Mouse (Mus musculus) thymus, adult 2 months (tissue): ENCODE data around the gene Atad3a. TPM values are rescaled to one million over a fixed set of nuclear protein-coding genes. Genes with fewer than 3 reads are reported as not detected.
A peak's percentile ranks its signal among the peaks of the same experiment; 100 is the strongest.

Experiments used
- DNase-seq: peaks from one replicate; pipeline ENCODE4 v3.0.0; 2021
- H3K27ac ChIP-seq: fragments of 200-500 bp; 2 replicates; pipeline ENCODE4 v1.5.1; 2012; ENCODE audit warnings: low read length, control low read depth; ENCODE audit not compliant: control insufficient read depth, insufficient read depth
- H3K27me3 ChIP-seq: fragments of 200-500 bp; 2 replicates; pipeline ENCODE4 v1.6.1; 2012; ENCODE audit warnings: mild to moderate bottlenecking, low read length, moderate library complexity, mixed read lengths; ENCODE audit not compliant: control insufficient read depth, insufficient read depth
- H3K36me3 ChIP-seq: fragments of 200-500 bp; 2 replicates; pipeline ENCODE4 v1.6.1; 2012; ENCODE audit warnings: mild to moderate bottlenecking, low read length, moderate library complexity; ENCODE audit not compliant: control insufficient read depth, insufficient read depth
- H3K4me1 ChIP-seq: fragments of 200-500 bp; replicated peaks from 2 replicates; pipeline ENCODE4 v1.6.1; 2012; ENCODE audit warnings: low read length; ENCODE audit not compliant: control insufficient read depth, insufficient read depth
- H3K4me3 ChIP-seq: fragments of 200-500 bp; 2 replicates; pipeline ENCODE4 v1.5.1; 2012; ENCODE audit warnings: mild to moderate bottlenecking, low read length, control low read depth, moderate library complexity; ENCODE audit not compliant: control insufficient read depth, insufficient read depth
- CTCF ChIP-seq: fragments of 200-500 bp; IDR thresholded peaks from 2 replicates; pipeline ENCODE4 v1.5.1; 2012; ENCODE audit warnings: mild to moderate bottlenecking, control low read depth, low read length, moderate library complexity, borderline replicate concordance; ENCODE audit not compliant: control insufficient read depth, poor library complexity, insufficient read depth; ENCODE audit errors: extremely low read depth
- POLR2A ChIP-seq: fragments of 200-500 bp; IDR thresholded peaks from 2 replicates; pipeline ENCODE4 v1.6.1; 2012; ENCODE audit warnings: mild to moderate bottlenecking, low read length, control low read depth, moderate library complexity; ENCODE audit not compliant: control insufficient read depth, poor library complexity, insufficient read depth; ENCODE audit errors: extremely low read depth
- WGBS: fragments of 180-500 bp; shearing (Covaris S2); methylation state at CpG from one replicate; pipeline ENCODE4 v1.1.7; 2018; 5-methylcytosine and 5-hydroxymethylcytosine counted together
- polyA plus RNA-seq: library from polyadenylated mRNA; depleted of rRNA; stranded (reverse); fragments of >200 nt; gene quantifications from 2 replicates; pipeline ENCODE4 v1.2.3, GENCODE M21; 2012

Atad3a gene
- polyA plus RNA-seq, 1 experiment = 87.0 TPM

DNA sequence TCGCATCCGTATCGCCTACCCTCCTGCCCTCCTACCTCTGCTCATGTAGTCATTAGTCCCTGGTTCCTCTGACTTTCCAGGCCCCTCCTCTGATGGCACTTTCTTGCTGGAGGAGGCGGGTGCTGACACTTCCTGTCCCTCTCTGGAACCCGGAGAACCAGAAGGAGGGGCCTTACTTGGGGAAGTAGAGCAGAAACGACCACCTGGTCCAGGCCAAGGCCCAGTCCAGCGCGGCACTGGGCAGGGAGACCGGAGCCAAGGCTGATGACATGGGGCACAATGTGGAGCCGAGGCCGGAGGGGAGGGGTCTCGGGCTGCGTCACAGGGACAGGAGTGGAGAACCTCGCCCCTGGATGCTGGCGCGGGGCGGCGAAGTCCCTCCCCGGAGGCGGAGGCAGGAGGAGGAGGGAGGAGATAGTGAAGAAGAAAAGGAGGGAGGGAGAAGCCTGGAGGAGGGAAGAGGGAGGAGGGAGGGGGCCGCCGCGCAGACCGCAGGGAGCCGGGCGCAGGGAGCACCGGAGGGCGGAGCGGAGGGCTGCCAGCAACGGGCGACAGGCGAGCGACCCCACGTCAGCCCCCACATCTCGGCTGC, 26.4 kb downstream of the Atad3a start, which contains the start of gene Tmem240:
Gene Tmem240 (plus strand): TSS at position 451 of the 592 bp plus-strand sequence.
- H3K36me3 ChIP-seq = no peaks in the 10 kb centered on the region
- peaks cover 14% of the 10 kb centered on the region for H3K4me1 ChIP-seq
- WGBS = under 1% methylated on average over 35 of the region's 35 CpGs
- H3K27ac ChIP-seq = peak within 1 kb of the TSS; percentile 39
- H3K4me3 ChIP-seq = peak within 1 kb of the TSS; percentile 89
- no peak; the same call in none of the 2 replicates for TF ChIP-seq CTCF
- peak; percentile 65 for TF ChIP-seq POLR2A
- no peaks in the 10 kb centered on the region for H3K27me3 ChIP-seq
- peak; percentile 86 for DNase-seq

DNA sequence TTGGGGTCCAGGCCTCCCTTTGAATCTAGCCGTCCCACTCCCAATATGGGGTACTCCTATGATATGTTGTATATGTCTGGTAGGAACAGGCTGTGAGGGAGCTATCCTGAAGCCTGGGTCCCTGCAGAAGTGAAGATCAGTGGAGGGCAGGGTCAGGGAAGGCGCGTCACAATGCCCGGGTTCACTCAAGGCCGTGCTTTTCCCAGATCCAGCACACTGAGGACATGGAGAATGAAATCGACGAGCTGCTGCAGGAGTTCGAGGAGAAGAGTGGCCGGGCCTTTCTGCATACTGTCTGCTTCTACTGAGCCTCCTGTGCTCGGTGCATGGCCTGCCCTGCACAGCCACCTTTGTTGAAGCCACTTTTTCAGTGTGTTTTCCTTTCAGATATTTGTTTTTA, 27.6 kb downstream of the Atad3a start:
- Histone ChIP-seq H3K27me3 (no peaks in the 10 kb centered on the region), H3K27ac (no peak overlapping the region), H3K36me3 (no peaks in the 10 kb centered on the region), H3K4me1 (peaks cover 14% of the 10 kb centered on the region), H3K4me3 (no peak overlapping the region)
- no peak for DNase-seq
- 94% methylated on average over 10 of the region's 10 CpGs for WGBS
- TF ChIP-seq POLR2A (no peak), CTCF (no peak)

DNA sequence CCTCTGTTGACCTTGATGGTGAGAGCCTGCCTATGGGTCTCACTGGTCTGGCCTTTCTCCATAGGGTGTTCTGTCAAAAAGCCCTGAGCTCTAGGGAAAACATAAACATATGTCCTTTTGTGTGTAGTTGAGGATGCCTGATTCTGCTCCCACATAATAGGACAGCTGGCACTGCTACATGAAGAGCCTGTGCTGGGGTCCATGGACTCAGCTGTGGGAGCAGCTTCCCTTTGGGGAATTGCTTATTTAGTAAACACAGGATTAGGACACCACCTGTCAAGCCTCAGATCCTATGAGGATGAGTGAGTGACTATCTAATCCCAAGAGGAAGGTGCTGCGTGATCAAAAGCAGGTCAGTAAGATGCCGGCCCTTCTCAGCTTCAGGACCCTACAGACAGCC, 32.9 kb downstream of the Atad3a start:
- no peak for DNase-seq
- 98% methylated on average over 2 of the region's 2 CpGs for WGBS
- H3K27ac ChIP-seq = no peak overlapping the region
- H3K27me3 ChIP-seq = no peaks in the 10 kb centered on the region
- no peaks in the 10 kb centered on the region for H3K4me1 ChIP-seq
- H3K4me3 ChIP-seq = no peak overlapping the region
- peaks cover 4% of the 10 kb centered on the region; the same call in 1 of the 2 replicates for H3K36me3 ChIP-seq
- no peak for TF ChIP-seq POLR2A
- no peak for TF ChIP-seq CTCF

DNA sequence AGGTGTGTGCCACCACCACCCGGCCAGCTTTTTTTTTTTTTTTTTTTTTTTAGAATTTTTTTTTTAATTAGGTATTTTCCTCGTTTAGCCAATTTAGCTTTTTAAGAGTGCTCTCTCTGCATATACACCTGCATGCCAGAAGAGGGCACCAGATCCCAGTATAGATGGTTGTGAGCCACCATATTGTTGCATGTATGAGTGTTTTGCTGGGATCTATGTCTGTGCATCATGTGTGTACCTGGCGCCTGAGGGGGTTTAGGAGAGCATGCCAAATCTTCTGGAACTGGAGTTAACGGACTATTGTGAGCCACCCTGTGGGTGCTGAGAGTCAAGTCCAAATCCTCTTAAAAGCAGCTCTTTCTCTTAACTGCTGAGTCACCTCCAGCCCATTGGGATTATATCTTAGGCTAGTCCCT, 39.2 kb downstream of the Atad3a start:
- no peaks in the 10 kb centered on the region for H3K27me3 ChIP-seq
- no peak overlapping the region for H3K4me3 ChIP-seq
- TF ChIP-seq CTCF (no peak), POLR2A (no peak)
- H3K36me3 ChIP-seq = peaks cover 15% of the 10 kb centered on the region
- H3K27ac ChIP-seq = no peak overlapping the region
- no peaks in the 10 kb centered on the region for H3K4me1 ChIP-seq
- WGBS = 51% methylated on average over 4 of the region's 4 CpGs
- DNase-seq = peak; percentile 16

DNA sequence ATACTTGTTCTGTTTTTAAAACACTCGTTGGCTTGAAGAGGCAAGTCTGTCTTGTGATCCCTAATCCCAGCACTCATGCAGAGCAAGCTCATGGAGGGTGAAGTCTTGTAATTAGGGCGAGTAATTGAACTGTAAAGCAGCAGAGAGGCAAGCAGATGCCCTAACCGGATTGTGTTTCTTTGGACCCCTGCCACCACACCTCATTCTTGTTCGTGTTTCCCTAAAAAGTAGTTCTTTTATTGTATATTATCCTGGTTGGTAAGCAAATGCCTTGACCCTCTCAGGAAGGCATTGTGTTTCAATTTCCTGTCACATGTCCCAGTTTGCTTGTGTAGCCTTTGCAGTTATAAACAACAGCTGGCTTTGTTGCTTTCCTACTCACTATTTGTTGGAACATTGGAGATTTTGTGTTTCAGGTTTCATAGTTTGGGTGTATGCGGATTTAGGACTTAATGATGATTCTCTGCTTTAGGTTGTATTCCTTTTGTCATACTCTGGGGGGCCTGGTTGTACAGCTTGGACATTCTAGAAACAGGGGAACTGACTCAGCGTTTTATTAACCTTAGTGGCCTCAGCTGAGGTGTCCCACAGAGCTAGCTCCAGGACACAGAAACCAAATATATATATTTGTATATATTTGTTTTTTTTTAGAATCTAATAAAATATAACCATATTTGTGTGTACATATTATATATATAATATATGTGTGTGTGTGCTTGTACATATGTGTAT, 50.2 kb downstream of the Atad3a start:
- Histone ChIP-seq H3K4me1 (peaks cover 9% of the 10 kb centered on the region), H3K36me3 (peaks cover 6% of the 10 kb centered on the region), H3K4me3 (no peak overlapping the region), H3K27me3 (no peaks in the 10 kb centered on the region), H3K27ac (no peak overlapping the region)
- WGBS = 56% methylated on average over 6 of the region's 6 CpGs
- TF ChIP-seq CTCF (no peak), POLR2A (no peak)
- no peak for DNase-seq

DNA sequence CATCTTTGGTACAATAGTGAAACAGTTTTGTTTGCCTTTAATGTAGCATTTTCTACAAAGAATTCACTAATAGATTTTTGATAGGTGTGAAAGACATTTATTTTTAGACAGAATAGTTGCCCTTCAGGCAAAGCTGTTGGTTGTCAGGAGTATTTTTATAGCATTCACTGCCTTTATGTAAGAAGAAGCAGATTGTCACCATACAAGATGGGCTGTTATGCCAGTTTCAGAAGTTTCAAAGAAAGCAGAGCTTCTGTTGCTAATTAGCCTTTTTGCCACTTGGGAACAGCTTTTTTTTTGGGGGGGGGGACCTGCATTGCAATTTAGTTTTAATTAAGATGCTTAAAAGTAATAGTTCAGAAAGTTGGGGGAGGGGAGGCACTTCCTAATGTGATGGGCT, 51.9 kb downstream of the Atad3a start:
- Histone ChIP-seq H3K27me3 (no peaks in the 10 kb centered on the region), H3K27ac (no peak overlapping the region), H3K4me1 (peaks cover 13% of the 10 kb centered on the region), H3K4me3 (no peak overlapping the region), H3K36me3 (no peaks in the 10 kb centered on the region; the same call in 1 of the 2 replicates)
- no peak for TF ChIP-seq CTCF
- TF ChIP-seq POLR2A = no peak
- DNase-seq = no peak
